Mouse (Mus musculus) hindbrain, embryonic 15.5 days (tissue): ENCODE measurements at regions not wholly inside any gene's neighbourhood (a gene's known extent, or its start where the extent isn't known, plus 50 kb on each side); places are given as distances from the start of the nearest gene placed in this dataset.
A peak's percentile ranks its signal among the peaks of the same experiment; 100 is the strongest.
"Not testable (repeated sequence)": the region's sequence is repeated elsewhere in the genome, so short reads cannot be mapped to it uniquely, and the experiment has no call there.

Experiments
- ATAC-seq: fragments of 200-750 bp; cut with Nextera tagmentation; 2 replicates; pipeline ENCODE4 v1.8.0; 2017; ENCODE audit warnings: low read depth, moderate number of reproducible peaks, moderate TSS enrichment; ENCODE audit not compliant: low FRiP score
- H3K27ac ChIP-seq: fragments of 300-500 bp; sonication (generic); replicated peaks from 2 replicates; pipeline ENCODE4 v1.5.1; 2015; ENCODE audit warnings: mild to moderate bottlenecking, inconsistent platforms
- H3K27me3 ChIP-seq: fragments of 300-500 bp; sonication (generic); 2 replicates; pipeline ENCODE4 v1.6.1; 2015; ENCODE audit warnings: control low read depth, inconsistent platforms
- H3K36me3 ChIP-seq: fragments of 300-500 bp; sonication (generic); 2 replicates; pipeline ENCODE4 v1.6.1; 2015; ENCODE audit warnings: control low read depth, inconsistent platforms
- H3K4me1 ChIP-seq: fragments of 300-500 bp; sonication (generic); replicated peaks from 2 replicates; pipeline ENCODE4 v1.6.1; 2015; ENCODE audit warnings: control low read depth, inconsistent platforms
- H3K4me2 ChIP-seq: fragments of 300-500 bp; sonication (generic); 2 replicates; pipeline ENCODE4 v1.6.1; 2015; ENCODE audit warnings: moderate library complexity, mild to moderate bottlenecking, inconsistent platforms
- H3K4me3 ChIP-seq: fragments of 300-500 bp; sonication (generic); 2 replicates; pipeline ENCODE4 v1.5.1; 2015; ENCODE audit warnings: mild to moderate bottlenecking, inconsistent platforms
- H3K9ac ChIP-seq: fragments of 300-500 bp; sonication (generic); 2 replicates; pipeline ENCODE4 v1.6.1; 2015; ENCODE audit warnings: inconsistent platforms
- H3K9me3 ChIP-seq: fragments of 300-500 bp; sonication (generic); 2 replicates; pipeline ENCODE4 v1.6.1; 2016; ENCODE audit warnings: control low read depth, inconsistent platforms
- WGBS: fragments of 180-500 bp; shearing (Covaris S2); methylation state at CpG from one replicate; pipeline ENCODE4 v1.1.7; 2015; 5-methylcytosine and 5-hydroxymethylcytosine counted together

- WGBS = under 1% methylated on average over 52 of the region's 56 CpGs
- no peaks in the 10 kb centered on the region for H3K9me3 ChIP-seq
- H3K4me3 ChIP-seq = peak overlapping the region; percentile 48
- H3K27ac ChIP-seq = no peak overlapping the region
- H3K36me3 ChIP-seq = no peaks in the 10 kb centered on the region
- ATAC-seq = peak; percentile 63; the same call in 1 of the 2 replicates
- peak overlapping the region; percentile 92 for H3K4me2 ChIP-seq
- H3K27me3 ChIP-seq = peaks cover 6% of the 10 kb centered on the region
- H3K4me1 ChIP-seq = peaks cover 13% of the 10 kb centered on the region
- peak overlapping the region; percentile 47 for H3K9ac ChIP-seq
These were observed 124.4 kb downstream of the Melk start for GRCm38 (mm10) chr4:44424831-44425704.

GRCm38 (mm10) chr4:44434593-44434992 is 133.9 kb downstream of the Melk start:
- no peaks in the 10 kb centered on the region for H3K4me1 ChIP-seq
- WGBS = 38% methylated on average over 9 of the region's 9 CpGs
- H3K4me3 ChIP-seq = no peak overlapping the region
- H3K9me3 ChIP-seq = no peaks in the 10 kb centered on the region
- no peaks in the 10 kb centered on the region for H3K27me3 ChIP-seq
- no peak overlapping the region for H3K9ac ChIP-seq
- no peaks in the 10 kb centered on the region for H3K36me3 ChIP-seq
- no peak overlapping the region for H3K27ac ChIP-seq
- no peak for ATAC-seq
- no peak overlapping the region for H3K4me2 ChIP-seq

- H3K4me2 ChIP-seq = no peak overlapping the region
- H3K4me1 ChIP-seq = peaks cover 5% of the 10 kb centered on the region
- no peaks in the 10 kb centered on the region for H3K36me3 ChIP-seq
- H3K27ac ChIP-seq = no peak overlapping the region
- no peak overlapping the region for H3K4me3 ChIP-seq
- 20% methylated on average over 4 of the region's 4 CpGs for WGBS
- H3K27me3 ChIP-seq = no peaks in the 10 kb centered on the region
- no peak overlapping the region for H3K9ac ChIP-seq
- ATAC-seq = no peak
- H3K9me3 ChIP-seq = no peaks in the 10 kb centered on the region
These were observed 144.8 kb downstream of the Melk start for GRCm38 (mm10) chr4:44445511-44445910.

GRCm38 (mm10) chr4:44450881-44451532 is 150.3 kb downstream of the Melk start:
- no peak for ATAC-seq
- Histone ChIP-seq H3K4me1 (peaks cover 17% of the 10 kb centered on the region), H3K27me3 (no peaks in the 10 kb centered on the region), H3K36me3 (no peaks in the 10 kb centered on the region), H3K9ac (no peak overlapping the region), H3K4me3 (no peak overlapping the region), H3K27ac (no peak overlapping the region), H3K4me2 (no peak overlapping the region), H3K9me3 (no peaks in the 10 kb centered on the region)
- WGBS = 41% methylated on average over 10 of the region's 10 CpGs

GRCm38 (mm10) chr4:44452043-44452618 is 151.5 kb downstream of the Melk start:
- no peaks in the 10 kb centered on the region for H3K9me3 ChIP-seq
- peak; percentile 73 for ATAC-seq
- no peak overlapping the region for H3K4me2 ChIP-seq
- H3K36me3 ChIP-seq = no peaks in the 10 kb centered on the region
- no peaks in the 10 kb centered on the region for H3K27me3 ChIP-seq
- H3K9ac ChIP-seq = no peak overlapping the region
- H3K27ac ChIP-seq = no peak overlapping the region
- peaks cover 17% of the 10 kb centered on the region for H3K4me1 ChIP-seq
- no peak overlapping the region for H3K4me3 ChIP-seq
- WGBS = 37% methylated on average over 8 of the region's 8 CpGs

DNA sequence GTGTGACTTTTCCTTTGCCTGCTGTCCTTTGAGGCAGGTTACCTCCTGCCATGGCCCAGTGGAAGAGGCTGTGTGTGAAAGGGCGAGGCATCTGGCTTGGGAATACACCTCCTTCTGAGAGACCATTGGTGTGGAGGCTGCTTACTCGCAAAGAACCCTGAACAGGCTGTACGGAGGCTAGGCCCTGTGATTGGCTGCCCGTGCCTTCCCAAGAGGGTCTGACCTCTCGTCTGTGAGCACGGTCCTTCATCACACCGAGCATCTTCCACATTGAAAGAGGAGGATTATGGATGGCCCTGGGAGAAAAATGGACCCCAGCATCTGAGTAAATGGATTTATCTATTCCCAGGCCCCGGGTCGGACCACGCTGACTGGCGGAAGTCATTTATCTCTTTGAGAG is 152.9 kb downstream of the Melk start:
- Histone ChIP-seq H3K9me3 (no peaks in the 10 kb centered on the region), H3K4me2 (no peak overlapping the region), H3K27me3 (no peaks in the 10 kb centered on the region), H3K27ac (no peak overlapping the region), H3K36me3 (no peaks in the 10 kb centered on the region), H3K4me1 (peaks cover 17% of the 10 kb centered on the region), H3K4me3 (no peak overlapping the region), H3K9ac (no peak overlapping the region)
- ATAC-seq = no peak
- WGBS = 67% methylated on average over 11 of the region's 11 CpGs

GRCm38 (mm10) chr4:44455851-44456250 is 155.2 kb downstream of the Melk start:
- 96% methylated on average over 2 of the region's 2 CpGs for WGBS
- Histone ChIP-seq H3K36me3 (no peaks in the 10 kb centered on the region), H3K27ac (no peak overlapping the region), H3K4me3 (no peak overlapping the region), H3K27me3 (no peaks in the 10 kb centered on the region), H3K4me2 (no peak overlapping the region), H3K9ac (no peak overlapping the region), H3K9me3 (no peaks in the 10 kb centered on the region), H3K4me1 (peaks cover 17% of the 10 kb centered on the region)
- no peak for ATAC-seq

- not testable (repeated sequence) for H3K27me3 ChIP-seq, H3K4me1 ChIP-seq, ATAC-seq, H3K27ac ChIP-seq, H3K4me2 ChIP-seq, H3K9ac ChIP-seq, H3K9me3 ChIP-seq, H3K36me3 ChIP-seq, H3K4me3 ChIP-seq
- WGBS = 97% methylated on average over 21 of the region's 21 CpGs
These were observed 172.8 kb downstream of the Melk start for GRCm38 (mm10) chr4:44473511-44473910.
